Mouse (Mus musculus) testis, postnatal 14 days (tissue): ENCODE measurements around the gene Zdhhc6.
A peak's percentile ranks its signal among the peaks of the same experiment; 100 is the strongest.

Experiments
- DNase-seq: peaks from one replicate; pipeline ENCODE4 v3.0.0; 2021; ENCODE audit warnings: low spot score

Zdhhc6 gene

GRCm38 (mm10) chr19:55300525-55300924 is 15.3 kb downstream of the Zdhhc6 start:
- DNase-seq = no peak

- DNase-seq = no peak
These were observed 16.5 kb downstream of the Zdhhc6 start for GRCm38 (mm10) chr19:55299378-55299777.

- no peak for DNase-seq
These were observed 17.9 kb downstream of the Zdhhc6 start for GRCm38 (mm10) chr19:55297961-55298360.

DNA sequence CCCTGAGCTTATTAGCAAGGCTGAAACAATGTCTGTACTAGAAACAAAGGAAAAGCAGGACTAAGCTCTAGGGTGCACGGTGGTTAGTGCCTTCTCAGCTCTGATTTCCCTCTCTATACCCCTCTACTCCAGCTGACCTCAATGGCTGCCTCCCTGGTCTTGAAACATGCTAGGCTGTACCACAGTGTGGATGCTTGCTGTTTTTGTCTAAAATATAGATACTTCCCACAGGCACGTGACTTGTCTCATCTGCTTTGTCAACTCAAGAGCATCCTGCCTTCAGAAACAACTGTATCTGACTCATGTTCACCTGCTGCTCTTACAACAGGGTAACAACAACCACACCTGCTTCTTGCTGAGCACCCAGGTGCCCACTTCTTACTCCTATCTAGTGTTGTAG is 18.3 kb downstream of the Zdhhc6 start:
- no peak for DNase-seq

GRCm38 (mm10) chr19:55296301-55296700 is 19.5 kb downstream of the Zdhhc6 start:
- no peak for DNase-seq

DNA sequence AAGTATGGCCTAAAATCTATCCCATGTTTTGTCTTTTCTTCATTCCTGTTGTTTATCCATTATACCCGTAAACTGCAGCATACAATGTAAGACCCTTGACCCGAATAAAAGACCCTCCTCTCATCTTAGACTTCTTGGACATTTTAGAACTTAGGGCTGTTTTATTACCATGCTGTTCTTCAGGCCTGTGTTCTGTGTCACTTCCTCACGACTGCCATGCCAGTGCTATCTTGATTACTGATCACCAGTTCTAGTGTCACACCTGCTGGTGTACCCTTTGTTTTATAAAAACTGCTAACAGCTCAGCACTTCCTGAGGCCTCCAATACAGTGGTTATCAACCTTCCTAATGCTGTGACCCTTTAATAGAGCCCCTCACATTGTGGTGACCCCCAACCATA is 20.3 kb downstream of the Zdhhc6 start:
- no peak for DNase-seq

- no peak for DNase-seq
These were observed 20.8 kb downstream of the Zdhhc6 start for GRCm38 (mm10) chr19:55295075-55295474.

DNA sequence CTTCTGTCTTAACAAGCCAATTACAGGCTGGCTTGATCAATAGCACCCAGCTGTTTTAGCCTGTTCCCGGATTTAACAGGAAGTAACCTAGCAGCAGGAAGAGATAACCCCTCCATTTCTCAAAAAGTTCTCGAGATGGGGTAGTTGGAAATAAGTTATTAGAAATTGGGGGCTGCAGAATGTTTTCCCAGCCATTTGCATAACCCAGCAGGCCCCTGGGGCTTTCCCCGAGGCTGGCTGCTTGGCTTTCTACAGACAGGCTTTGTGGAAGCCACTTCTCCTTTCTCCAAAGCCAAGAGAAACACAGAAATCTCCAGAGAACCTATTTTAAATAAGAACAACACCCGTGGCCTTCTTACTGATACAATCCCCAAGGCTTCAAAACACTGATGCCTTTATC is 22.7 kb downstream of the Zdhhc6 start:
- DNase-seq = no peak

DNA sequence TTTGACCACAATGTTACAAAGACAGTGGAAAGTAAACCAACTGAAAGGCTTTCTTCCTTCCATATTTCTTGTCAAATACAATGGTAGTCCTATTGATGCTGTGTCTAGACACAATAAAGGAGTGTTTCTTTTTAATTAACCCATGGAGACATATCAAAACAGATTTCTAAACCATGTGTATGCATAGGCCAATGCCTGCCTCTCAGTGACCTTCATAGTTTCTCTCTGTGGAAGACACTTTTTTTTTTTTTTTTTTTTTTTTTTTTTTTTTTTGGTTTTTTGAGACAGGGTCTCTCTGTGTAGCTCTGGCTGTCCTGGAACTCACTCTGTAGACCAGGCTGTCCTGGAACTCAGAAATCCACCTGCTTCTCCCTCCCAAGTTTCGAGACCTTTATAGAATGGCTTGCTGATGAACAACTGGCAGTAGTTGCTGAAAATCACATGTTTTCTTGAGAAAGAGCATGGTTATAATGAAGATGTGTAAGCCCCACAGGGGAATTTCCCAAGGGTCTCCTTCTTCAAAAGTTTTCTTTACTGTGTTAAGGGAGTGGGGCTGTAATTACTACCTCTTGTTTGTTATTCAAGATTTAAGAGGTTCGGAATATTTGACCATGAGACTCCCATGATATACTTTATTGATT is 23.5 kb downstream of the Zdhhc6 start:
- no peak for DNase-seq

- DNase-seq = peak; percentile 30
These were observed 25.1 kb downstream of the Zdhhc6 start for GRCm38 (mm10) chr19:55290621-55291270.

GRCm38 (mm10) chr19:55288974-55289373 is 26.9 kb downstream of the Zdhhc6 start:
- no peak for DNase-seq

DNA sequence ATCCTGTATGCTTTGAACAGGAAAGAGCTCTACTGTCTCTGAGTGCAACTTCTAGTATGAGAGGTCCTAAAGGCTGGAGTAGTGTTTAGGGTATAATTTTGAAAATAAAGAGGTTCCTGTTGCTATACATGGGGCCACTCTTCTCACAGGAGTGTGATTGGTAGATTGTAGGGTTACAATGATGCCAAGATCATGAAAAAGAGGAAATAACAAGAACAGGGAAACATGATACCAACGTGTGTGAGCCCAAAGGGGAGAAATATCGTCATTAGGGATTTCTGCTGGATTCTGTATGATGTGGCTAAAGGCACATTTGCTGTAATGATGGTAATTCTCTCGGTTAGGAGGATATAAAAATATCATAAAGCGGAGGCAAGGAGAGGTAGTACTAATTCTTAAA is 29.8 kb downstream of the Zdhhc6 start:
- no peak for DNase-seq

DNA sequence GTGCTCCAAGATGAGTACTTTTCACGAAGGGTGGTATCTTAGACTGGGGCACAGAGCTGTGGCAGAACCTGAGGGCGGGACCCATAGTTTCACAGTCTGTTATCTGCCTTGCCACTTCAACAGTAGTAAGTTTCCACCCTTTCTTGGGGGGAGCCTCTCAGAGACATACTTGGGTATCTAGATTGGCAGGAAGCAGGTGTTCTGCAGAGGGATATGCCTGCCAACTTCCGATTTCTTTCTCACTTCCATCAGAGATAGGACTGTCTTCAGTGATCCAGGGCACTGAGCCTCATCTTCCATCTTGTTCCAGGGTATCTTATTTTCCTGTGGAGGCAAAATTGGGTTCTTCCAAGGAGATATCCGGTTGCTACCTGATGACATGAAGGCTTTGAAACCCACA is 31.7 kb downstream of the Zdhhc6 start:
- no peak for DNase-seq

GRCm38 (mm10) chr19:55276770-55277169 is 39.1 kb downstream of the Zdhhc6 start:
- DNase-seq = no peak

GRCm38 (mm10) chr19:55276100-55276499 is 39.7 kb downstream of the Zdhhc6 start:
- DNase-seq = no peak

DNA sequence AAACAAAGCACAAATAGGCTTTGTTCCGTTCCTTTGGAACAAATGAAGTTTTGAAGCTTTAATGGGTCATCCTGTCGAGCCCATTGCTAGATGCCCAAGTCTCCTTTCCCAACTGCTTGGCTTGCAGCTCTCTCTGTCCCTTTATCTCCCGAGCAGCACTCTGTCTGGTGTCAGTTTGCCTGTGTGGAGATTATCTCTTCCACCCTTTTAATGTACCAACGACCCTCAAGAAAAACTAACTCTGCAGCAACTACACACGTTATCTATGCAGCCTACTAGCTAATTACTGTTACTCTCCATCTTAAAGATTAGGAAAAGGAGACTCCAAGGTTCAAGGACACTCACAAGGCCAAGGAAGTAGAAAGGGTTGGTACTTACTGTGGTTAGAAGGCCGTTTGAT is 42.5 kb downstream of the Zdhhc6 start:
- DNase-seq = no peak

- no peak for DNase-seq
These were observed 44.4 kb downstream of the Zdhhc6 start for GRCm38 (mm10) chr19:55271448-55271847.

GRCm38 (mm10) chr19:55269051-55269450 is 46.8 kb downstream of the Zdhhc6 start:
- DNase-seq = no peak

GRCm38 (mm10) chr19:55268150-55268549 is 47.7 kb downstream of the Zdhhc6 start:
- no peak for DNase-seq

- no peak for DNase-seq
These were observed 49.0 kb downstream of the Zdhhc6 start for GRCm38 (mm10) chr19:55266786-55267185.

DNA sequence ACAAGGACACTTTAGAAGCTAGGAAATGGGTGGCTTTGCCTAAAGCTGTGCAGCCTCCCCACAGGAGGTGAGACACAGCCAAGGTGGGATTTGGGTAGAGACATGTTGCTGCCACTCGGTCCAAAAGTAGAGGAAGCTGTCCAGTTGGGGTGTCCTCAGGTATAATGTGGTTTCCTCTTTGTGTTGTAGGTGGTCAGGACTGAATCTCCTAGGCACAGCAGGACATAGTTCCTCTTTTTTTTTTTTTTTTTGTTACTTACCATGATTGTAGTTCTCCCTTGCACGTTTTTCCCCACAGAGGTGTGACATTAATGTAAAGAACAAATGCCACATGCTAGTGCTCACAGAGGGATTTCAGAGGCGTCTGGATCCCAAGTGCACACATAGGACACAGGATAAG is 50.6 kb downstream of the Zdhhc6 start:
- no peak for DNase-seq

- DNase-seq = no peak
These were observed 55.2 kb downstream of the Zdhhc6 start for GRCm38 (mm10) chr19:55260389-55261184.

GRCm38 (mm10) chr19:55258514-55258913 is 57.3 kb downstream of the Zdhhc6 start:
- DNase-seq = no peak
